Mouse (Mus musculus) induced T-regulatory cell, adult 2 months (primary cell): ENCODE measurements around the gene Lpcat2b.

Experiments used
- DNase-seq: peaks from one replicate; pipeline ENCODE4 v3.0.0-alpha.2; 2012; ENCODE audit warnings: low read depth

Gene Lpcat2b

DNA sequence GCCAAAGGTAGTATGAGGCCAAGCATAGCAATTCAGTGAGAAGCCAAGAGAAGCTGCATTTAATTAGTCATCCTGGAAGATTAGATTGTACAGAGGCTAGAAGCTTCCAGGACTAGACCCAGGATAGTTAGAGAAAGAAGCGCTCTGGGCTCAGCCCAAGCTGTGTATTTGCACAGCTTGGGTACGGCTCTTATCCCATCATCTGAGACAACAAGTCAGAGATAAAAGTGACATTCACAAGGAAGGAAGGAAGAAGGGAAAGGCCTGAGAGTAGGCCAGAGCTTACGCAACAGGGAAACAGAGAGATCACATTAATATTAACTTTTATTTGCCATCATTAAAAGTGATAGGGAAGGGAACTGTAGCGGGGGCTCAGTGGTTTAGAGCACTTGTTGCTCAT lies 16.6 kb downstream of the Lpcat2b start:
- DNase-seq, result no peak

- no peak for DNase-seq
Measured at GRCm38 (mm10) chr5:107448784-107449183, 17.4 kb downstream of the Lpcat2b start.

- no peak for DNase-seq
Measured at GRCm38 (mm10) chr5:107449620-107450019, 18.3 kb downstream of the Lpcat2b start.

GRCm38 (mm10) chr5:107450299-107450698 lies 18.9 kb downstream of the Lpcat2b start:
- no peak for DNase-seq

DNA sequence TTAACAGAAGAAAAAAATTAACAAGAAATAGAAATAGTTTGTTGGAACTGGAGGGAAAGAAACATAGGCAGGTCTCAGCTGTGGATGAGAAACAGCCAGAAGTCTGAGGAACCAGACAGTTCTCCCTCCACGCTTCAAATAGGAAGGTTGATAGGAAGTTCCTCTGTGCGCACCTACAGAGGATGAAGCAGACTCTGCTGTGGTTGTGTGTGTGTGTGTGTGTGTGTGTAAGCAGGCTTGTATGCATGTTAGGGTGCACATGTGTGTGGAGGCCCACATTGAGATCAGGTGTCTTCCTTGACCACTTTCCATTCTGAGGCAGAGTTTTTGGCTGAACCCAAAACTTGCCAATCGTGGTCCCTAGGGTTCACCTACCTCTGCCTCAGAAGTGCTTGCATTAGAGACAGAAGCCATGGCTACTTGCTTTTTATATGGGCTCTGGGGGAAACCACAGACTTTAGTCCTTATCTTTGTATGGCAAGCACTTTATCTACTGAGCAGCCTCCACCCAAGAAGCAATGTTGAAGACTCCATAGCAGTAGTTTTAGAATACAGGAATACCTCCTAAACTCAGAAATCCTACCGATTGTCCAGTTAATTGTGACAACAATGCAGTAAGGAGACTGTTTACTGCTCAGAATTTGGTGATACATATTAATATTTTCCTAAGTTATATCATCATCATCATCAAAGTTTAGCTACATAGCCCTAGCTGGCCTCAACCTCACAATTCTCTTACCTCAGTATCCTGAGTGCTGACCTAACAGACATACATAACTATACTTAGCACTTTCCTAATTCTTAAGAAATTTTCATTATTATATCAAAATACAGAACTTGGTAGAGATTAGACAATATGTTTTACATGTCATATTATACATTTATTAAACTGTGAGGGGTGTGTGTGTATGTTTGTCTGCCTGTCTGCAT lies 31.1 kb downstream of the Lpcat2b start:
- no peak for DNase-seq

GRCm38 (mm10) chr5:107466501-107466900 lies 35.2 kb downstream of the Lpcat2b start:
- no peak for DNase-seq

- no peak for DNase-seq
Measured at GRCm38 (mm10) chr5:107467098-107467497, 35.7 kb downstream of the Lpcat2b start.

DNA sequence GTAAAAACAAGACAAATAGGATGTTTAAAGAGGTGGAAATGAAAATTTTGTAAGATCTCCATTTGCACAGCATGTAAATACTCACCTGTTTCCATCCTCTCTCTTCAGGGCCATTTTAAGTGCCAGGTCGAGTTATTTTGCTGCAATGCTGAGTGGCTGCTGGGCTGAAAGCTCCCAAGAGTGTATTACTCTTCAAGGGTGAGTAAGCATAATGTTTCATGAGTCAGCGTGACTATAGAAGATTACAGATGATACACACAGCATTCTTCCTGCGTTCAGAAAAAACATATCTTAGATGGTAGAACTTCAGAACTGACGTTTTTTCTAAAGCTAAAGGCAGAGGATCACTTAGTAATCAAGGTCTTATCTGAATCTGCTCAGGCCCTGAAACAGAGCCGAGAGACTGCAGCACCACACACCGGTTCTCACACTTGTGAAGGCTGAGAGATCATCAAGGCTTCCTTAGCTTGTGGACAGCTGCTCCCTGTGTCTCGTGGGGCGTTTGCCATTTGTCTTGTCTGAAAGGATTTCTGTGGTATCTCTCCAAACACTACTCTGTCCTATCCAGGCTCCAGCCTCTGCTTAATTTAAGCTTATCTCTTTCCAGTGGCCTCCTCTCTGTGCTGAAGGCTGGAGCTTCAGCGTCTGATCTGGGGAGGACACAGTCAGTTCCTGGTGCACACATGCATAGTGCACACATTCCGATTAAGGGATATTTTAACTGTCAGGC lies 39.4 kb downstream of the Lpcat2b start:
- DNase-seq, result no peak

- no peak for DNase-seq
Measured at GRCm38 (mm10) chr5:107480194-107480593, 48.8 kb downstream of the Lpcat2b start.
